Mouse (Mus musculus) embryonic facial prominence, embryonic 14.5 days (tissue): ENCODE data around the gene Vash2. TPM values are rescaled to one million over a fixed set of nuclear protein-coding genes. Genes with fewer than 3 reads are reported as not detected.
"Not testable (repeated sequence)": the region's sequence is repeated elsewhere in the genome, so short reads cannot be mapped to it uniquely, and the experiment has no call there.

Experiments used
- ATAC-seq: fragments of 200-750 bp; cut with Nextera tagmentation; 2 replicates; pipeline ENCODE4 v1.8.0; 2017; ENCODE audit warnings: low read depth, moderate number of reproducible peaks, moderate TSS enrichment
- DNase-seq: peaks from one replicate; pipeline ENCODE4 v3.0.0-alpha.2; 2015; ENCODE audit warnings: low spot score
- H3K27ac ChIP-seq: fragments of 300-500 bp; sonication (generic); replicated peaks from 2 replicates; pipeline ENCODE4 v1.5.1; 2014; ENCODE audit warnings: low read depth, mild to moderate bottlenecking, low read length, moderate library complexity
- H3K27me3 ChIP-seq: fragments of 300-500 bp; sonication (generic); replicated peaks from 2 replicates; pipeline ENCODE4 v1.6.1; 2014; ENCODE audit warnings: low read length; ENCODE audit not compliant: control insufficient read depth, insufficient read depth
- H3K36me3 ChIP-seq: fragments of 300-500 bp; sonication (generic); 2 replicates; pipeline ENCODE4 v1.6.1; 2014; ENCODE audit warnings: low read length, mixed read lengths; ENCODE audit not compliant: control insufficient read depth, insufficient read depth
- H3K4me1 ChIP-seq: fragments of 300-500 bp; sonication (generic); 2 replicates; pipeline ENCODE4 v1.6.1; 2014; ENCODE audit warnings: antibody characterized with exemption, low read length; ENCODE audit not compliant: control insufficient read depth, insufficient read depth
- H3K4me2 ChIP-seq: fragments of 300-500 bp; sonication (generic); 2 replicates; pipeline ENCODE4 v1.6.1; 2014; ENCODE audit warnings: low read depth, mild to moderate bottlenecking, low read length, moderate library complexity, mixed read lengths
- H3K4me3 ChIP-seq: fragments of 300-500 bp; sonication (generic); 2 replicates; pipeline ENCODE4 v1.5.1; 2014; ENCODE audit warnings: low read depth, mild to moderate bottlenecking, low read length
- H3K9ac ChIP-seq: fragments of 300-500 bp; sonication (generic); 2 replicates; pipeline ENCODE4 v1.6.1; 2014; ENCODE audit warnings: low read depth, mild to moderate bottlenecking, low read length, moderate library complexity, mixed read lengths
- H3K9me3 ChIP-seq: fragments of 300-500 bp; sonication (generic); 2 replicates; pipeline ENCODE4 v1.6.1; 2016; ENCODE audit warnings: low read length; ENCODE audit not compliant: control insufficient read depth
- WGBS: fragments of 180-500 bp; shearing (Covaris S2); extraction: QIAGEN DNeasy Blood & Tissue Kit; methylation state at CpG from one replicate; pipeline ENCODE4 v1.1.7; 2014; 5-methylcytosine and 5-hydroxymethylcytosine counted together
- polyA plus RNA-seq: library from polyadenylated mRNA; unstranded; fragments of >200 nt; fragmentation: Nextera tagmentation; extraction: Ambion mirVana; gene quantifications from 2 replicates; pipeline ENCODE4 v1.2.1, GENCODE M21; 2014

Gene Vash2
- 66.4 and 73.7 TPM in 2 replicates for polyA plus RNA-seq

DNA sequence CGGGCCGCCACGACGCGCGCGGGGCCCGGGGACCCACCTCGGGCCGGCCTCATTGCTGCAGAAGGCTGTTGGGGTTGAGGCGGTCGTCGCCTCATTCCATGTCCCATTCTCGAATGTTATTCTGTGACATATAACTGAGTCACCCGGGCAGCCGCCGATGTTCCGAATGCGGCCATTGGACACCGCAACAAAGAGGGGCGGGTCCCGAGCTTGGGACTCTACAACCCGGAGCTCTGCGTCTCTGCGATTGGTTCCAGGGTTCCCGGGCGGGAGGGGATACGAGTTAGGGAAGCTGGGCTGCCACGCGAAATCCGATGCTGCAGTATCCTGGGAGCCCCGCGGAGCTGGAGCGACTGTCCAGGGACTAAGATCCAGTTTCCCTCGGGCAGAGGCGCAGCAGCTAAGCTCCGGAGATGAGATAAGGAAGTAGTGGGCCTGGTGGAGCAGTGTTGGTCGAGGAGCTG, at the start of gene Vash2:
Vash2 (minus strand) TSS at position 197 of the 464 bp plus-strand sequence.
- ATAC-seq = peak; percentile 99
- under 1% methylated on average over 25 of the region's 38 CpGs for WGBS

DNA sequence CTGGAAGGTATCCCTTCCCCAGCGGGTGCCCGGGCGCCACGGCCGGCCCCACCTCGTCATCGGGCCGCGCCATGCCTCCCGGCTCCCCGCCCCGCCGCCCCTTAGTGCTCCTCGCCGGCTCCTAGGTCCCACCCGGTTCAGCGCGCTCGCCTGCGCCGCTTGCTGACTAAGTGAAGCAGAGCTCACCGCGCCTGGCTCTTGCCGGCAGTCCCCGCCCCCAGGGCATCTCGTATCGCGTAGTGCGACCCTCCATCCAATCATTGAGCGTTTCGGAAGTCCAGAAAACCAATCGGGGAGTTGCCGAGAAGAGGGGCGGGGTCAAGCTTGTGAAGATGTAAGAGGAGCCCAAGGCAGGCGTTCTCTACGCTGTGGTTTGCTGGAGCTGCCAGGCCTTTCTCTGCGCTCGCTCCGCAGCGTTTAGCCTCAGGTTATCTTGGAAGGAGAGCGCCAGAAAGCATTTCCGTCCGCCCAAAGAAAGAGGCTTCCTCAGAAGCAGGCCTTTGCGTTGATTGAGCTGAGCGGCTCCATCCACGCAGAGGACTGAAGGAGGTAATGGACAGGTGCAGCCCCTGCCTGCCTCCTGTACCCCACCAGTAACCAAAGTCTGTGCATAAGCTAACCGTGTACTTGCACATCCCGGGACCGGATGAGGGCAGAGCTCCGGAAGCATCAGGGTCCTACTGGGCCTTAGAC, 47.1 kb upstream of the Vash2 start, which contains the start of gene Flvcr1:
Flvcr1 (minus strand) TSS at position 138 of the 693 bp plus-strand sequence.
- ATAC-seq = peak; percentile 100
- WGBS = under 1% methylated on average over 37 of the region's 50 CpGs

More for the DNA sequence above, at the start of gene Vash2:
- peak within 1 kb of the TSS; percentile 76 for H3K4me3 ChIP-seq
- H3K36me3 ChIP-seq = peaks cover 13% of the 10 kb centered on the region
- peak within 1 kb of the TSS; percentile 90 for H3K9ac ChIP-seq
- H3K27ac ChIP-seq = peak within 1 kb of the TSS; percentile 95
- H3K27me3 ChIP-seq = no peaks in the 10 kb centered on the region
- peaks cover 16% of the 10 kb centered on the region for H3K4me1 ChIP-seq
- peak within 1 kb of the TSS; percentile 92 for H3K4me2 ChIP-seq
- H3K9me3 ChIP-seq = no peaks in the 10 kb centered on the region
- peak; percentile 98 for DNase-seq

DNA sequence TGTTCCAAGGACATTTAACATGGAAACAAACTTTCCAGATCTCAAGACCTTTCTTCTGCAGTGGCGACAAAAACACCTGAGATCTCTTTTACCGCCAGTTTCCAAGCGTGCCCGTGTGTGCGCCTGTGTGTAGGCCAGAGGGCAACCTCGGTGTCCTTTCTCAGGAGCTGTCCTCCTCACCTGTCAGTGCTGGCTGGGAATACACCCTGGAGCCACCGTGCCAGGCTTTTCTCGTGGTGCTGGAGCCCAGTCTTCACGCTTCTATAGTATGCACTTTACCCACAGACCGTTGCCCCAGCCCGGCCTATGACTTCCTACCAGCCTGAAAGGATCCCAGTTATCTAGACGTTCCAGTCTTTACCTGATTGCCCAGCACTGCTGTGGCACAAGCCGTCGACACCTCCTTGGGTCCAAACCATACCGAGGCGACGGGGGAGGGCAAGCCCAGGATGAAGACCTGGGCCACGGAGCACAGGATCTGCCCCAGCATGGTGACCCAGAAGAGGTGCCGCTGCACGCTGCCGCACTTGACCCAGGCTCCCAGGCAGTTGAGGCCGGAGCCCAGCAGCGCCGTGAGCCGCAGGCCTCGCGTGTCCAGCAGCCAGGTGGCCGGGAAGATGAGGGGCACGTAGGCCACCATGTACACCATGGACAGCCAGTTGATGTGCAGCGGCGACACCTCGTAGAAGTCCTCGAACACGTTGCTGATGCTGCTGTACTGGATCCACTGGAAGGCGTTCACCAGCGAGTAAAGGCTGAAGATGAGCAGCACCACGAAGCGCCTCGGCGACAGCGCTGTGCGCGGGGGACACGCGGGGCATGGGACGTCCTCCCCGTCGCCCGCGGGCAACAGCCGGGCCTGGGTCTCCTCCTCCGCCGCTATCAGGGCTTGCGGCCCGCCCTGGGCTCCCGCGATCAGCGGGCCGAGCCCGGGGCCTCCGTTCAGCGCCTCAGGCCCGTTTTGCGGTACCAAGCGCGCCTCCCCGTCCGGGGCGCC, 46.2 kb upstream of the Vash2 start:
- Histone ChIP-seq H3K9ac (peak overlapping the region; percentile 84), H3K9me3 (no peaks in the 10 kb centered on the region), H3K4me3 (peak overlapping the region; percentile 71), H3K36me3 (peaks cover 10% of the 10 kb centered on the region; the same call in 1 of the 2 replicates), H3K4me2 (peak overlapping the region; percentile 89), H3K27me3 (no peaks in the 10 kb centered on the region), H3K27ac (peak overlapping the region; percentile 69; the same call in 1 of the 2 replicates), H3K4me1 (0 out of 2 replicates have a peak, but pooled peaks cover 9% of the 10 kb centered on the region)
- DNase-seq = peak; percentile 22
- WGBS = 3% methylated on average over 34 of the region's 69 CpGs
- ATAC-seq = no peak

More for the DNA sequence above, 47.1 kb upstream of the Vash2 start, which contains the start of gene Flvcr1:
- Histone ChIP-seq H3K36me3 (peaks cover 4% of the 10 kb centered on the region; the same call in 1 of the 2 replicates), H3K4me3 (peak within 1 kb of the TSS; percentile 71), H3K4me1 (0 out of 2 replicates have a peak, but pooled peaks cover 9% of the 10 kb centered on the region), H3K4me2 (peak within 1 kb of the TSS; percentile 89), H3K27ac (peak within 1 kb of the TSS; percentile 82), H3K9me3 (no peaks in the 10 kb centered on the region), H3K27me3 (no peaks in the 10 kb centered on the region), H3K9ac (peak within 1 kb of the TSS; percentile 84)
- DNase-seq = peak; percentile 100

DNA sequence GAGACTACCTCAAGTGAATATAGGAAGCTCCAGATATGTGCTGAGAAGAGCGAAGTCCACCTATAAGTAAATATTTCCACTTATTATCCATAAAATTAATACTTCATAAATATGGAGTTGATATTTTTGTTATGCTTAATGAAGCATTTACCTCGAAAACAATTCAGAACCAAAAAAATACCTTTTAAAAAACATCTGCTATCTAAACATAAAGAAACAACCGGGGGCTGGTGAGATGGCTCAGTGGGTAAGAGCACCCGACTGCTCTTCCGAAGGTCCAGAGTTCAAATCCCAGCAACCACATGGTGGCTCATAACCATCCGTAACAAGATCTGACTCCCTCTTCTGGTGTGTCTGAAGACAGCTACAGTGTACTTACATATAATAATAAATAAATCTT, 44.7 kb upstream of the Vash2 start:
- not testable (repeated sequence) for H3K4me2 ChIP-seq, ATAC-seq, H3K9ac ChIP-seq, DNase-seq, H3K4me3 ChIP-seq, H3K27ac ChIP-seq, H3K27me3 ChIP-seq, H3K9me3 ChIP-seq, H3K4me1 ChIP-seq
- 93% methylated on average over 5 of the region's 6 CpGs for WGBS
- H3K36me3 ChIP-seq = peaks cover 12% of the 10 kb centered on the region; the same call in 1 of the 2 replicates

DNA sequence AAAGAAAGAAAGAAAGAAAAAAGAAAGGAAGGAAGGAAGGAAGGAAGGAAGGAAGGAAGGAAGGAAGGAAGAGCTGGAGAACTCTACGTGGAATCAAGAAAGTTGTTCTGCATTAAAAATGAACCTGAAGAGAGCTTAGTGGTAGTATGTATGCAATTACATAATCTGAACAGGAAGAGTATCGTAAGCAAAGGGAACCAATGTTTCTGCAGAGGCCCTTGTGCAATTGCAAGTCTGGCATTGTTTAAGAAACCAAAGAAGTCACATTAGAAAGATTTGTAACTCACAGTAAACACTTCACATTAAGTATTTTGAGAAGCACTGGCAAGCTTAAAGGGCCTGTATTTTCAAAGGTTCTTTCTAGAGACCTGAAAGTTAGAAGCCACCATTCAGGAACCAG, 44.0 kb upstream of the Vash2 start:
- no peak overlapping the region for H3K4me2 ChIP-seq
- no peak for ATAC-seq
- H3K4me3 ChIP-seq = no peak overlapping the region
- no peak for DNase-seq
- peaks cover 16% of the 10 kb centered on the region; the same call in 1 of the 2 replicates for H3K36me3 ChIP-seq
- no peaks in the 10 kb centered on the region for H3K27me3 ChIP-seq
- 63% methylated on average over 2 of the region's 2 CpGs for WGBS
- H3K4me1 ChIP-seq = 0 out of 2 replicates have a peak, but pooled peaks cover 9% of the 10 kb centered on the region
- no peak overlapping the region for H3K27ac ChIP-seq
- H3K9ac ChIP-seq = no peak overlapping the region
- no peaks in the 10 kb centered on the region for H3K9me3 ChIP-seq

GRCm38 (mm10) chr1:191021016-191021415, 41.9 kb upstream of the Vash2 start:
- Histone ChIP-seq H3K4me1 (0 out of 2 replicates have a peak, but pooled peaks cover 9% of the 10 kb centered on the region), H3K9ac (no peak overlapping the region), H3K4me2 (no peak overlapping the region), H3K27ac (no peak overlapping the region), H3K4me3 (no peak overlapping the region), H3K27me3 (no peaks in the 10 kb centered on the region), H3K36me3 (peaks cover 20% of the 10 kb centered on the region; the same call in 1 of the 2 replicates), H3K9me3 (no peaks in the 10 kb centered on the region)
- 84% methylated on average over 7 of the region's 7 CpGs for WGBS
- ATAC-seq (no peak), DNase-seq (no peak)

- no peaks in the 10 kb centered on the region for H3K27me3 ChIP-seq
- no peak for ATAC-seq
- peak; percentile 55 for DNase-seq
- H3K27ac ChIP-seq = no peak overlapping the region
- no peaks in the 10 kb centered on the region for H3K9me3 ChIP-seq
- peaks cover 20% of the 10 kb centered on the region; the same call in 1 of the 2 replicates for H3K36me3 ChIP-seq
- no peak overlapping the region for H3K4me3 ChIP-seq
- H3K4me2 ChIP-seq = no peak overlapping the region
- WGBS = 66% methylated on average over 3 of the region's 3 CpGs
- H3K9ac ChIP-seq = no peak overlapping the region
- H3K4me1 ChIP-seq = 0 out of 2 replicates have a peak, but pooled peaks cover 9% of the 10 kb centered on the region
Measured at GRCm38 (mm10) chr1:191020217-191020924, 41.3 kb upstream of the Vash2 start.
